Mouse (Mus musculus) gastrocnemius, postnatal 14 days (tissue): Measurements from ENCODE around the gene Helt. TPM values are rescaled to one million over a fixed set of nuclear protein-coding genes. Genes with fewer than 3 reads are reported as not detected.

Experiments
- DNase-seq: peaks from one replicate; pipeline ENCODE4 v3.0.0; 2021; ENCODE audit warnings: mixed read lengths
- intact Hi-C: fragments of 180-260 bp; cut with DNase I; formaldehyde crosslinking; loops from one replicate; pipeline ENCODE4 v1.15.1; 2025; ENCODE audit warnings: low total_unique reads
- total RNA-seq, 2 experiments: library from RNA; stranded (reverse); gene quantifications; 2 replicates each; pipeline ENCODE4 v1.2.3; 2021

The Helt gene
- total RNA-seq, 2 experiments from 2014 or later: 0.72 to 0.93 TPM

- no peak for DNase-seq
- intact Hi-C loops: no loop called here
Observed at GRCm38 (mm10) chr8:46251561-46251960, 42.9 kb downstream of the Helt start.

- intact Hi-C loops: no loop called here
- DNase-seq: no peak
Observed at GRCm38 (mm10) chr8:46246346-46246745, 48.1 kb downstream of the Helt start.

GRCm38 (mm10) chr8:46242946-46243345, 51.5 kb downstream of the Helt start:
- no peak for DNase-seq
- intact Hi-C loops: no loop called here

Other genes starting within 250 kb of the Helt start
- gene Cfap97, start 142.9 kb downstream of the Helt start, total RNA-seq: 10 to 100 TPM; 11.2 to 12.0 TPM
- 1 to 10 TPM; 6.0 to 6.1 TPM for gene Snx25, start 142.5 kb downstream of the Helt start, total RNA-seq
- 1,000 to 10,000 TPM; 2,687 to 3,049 TPM for gene Slc25a4, start 83.4 kb downstream of the Helt start, total RNA-seq
- 100 to 1,000 TPM; 239 to 291 TPM for gene Acsl1, start 176.4 kb upstream of the Helt start, total RNA-seq